Mouse (Mus musculus) olfactory bulb, adult 2 months (tissue): ENCODE results near the gene Xylt2. TPM values are rescaled to one million over a fixed set of nuclear protein-coding genes. Genes with fewer than 3 reads are reported as not detected.
"Not testable (repeated sequence)": the region's sequence is repeated elsewhere in the genome, so short reads cannot be mapped to it uniquely, and the experiment has no call there.

Source experiments
- H3K27ac ChIP-seq: fragments of 200-500 bp; 2 replicates; pipeline ENCODE4 v1.5.1; 2012; ENCODE audit warnings: low read depth, low read length; ENCODE audit not compliant: insufficient read depth
- H3K4me1 ChIP-seq: fragments of 200-500 bp; 2 replicates; pipeline ENCODE4 v1.6.1; 2012; ENCODE audit warnings: low read length; ENCODE audit not compliant: control insufficient read depth, insufficient read depth
- H3K4me3 ChIP-seq: fragments of 200-500 bp; 2 replicates; pipeline ENCODE4 v1.5.1; 2012; ENCODE audit warnings: mild to moderate bottlenecking, low read depth, low read length, moderate library complexity; ENCODE audit not compliant: insufficient read depth
- CTCF ChIP-seq: fragments of 200-500 bp; IDR thresholded peaks from 2 replicates; pipeline ENCODE4 v1.5.1; 2012; ENCODE audit warnings: low read depth, mild to moderate bottlenecking, low read length, moderate library complexity; ENCODE audit not compliant: insufficient read depth
- POLR2A ChIP-seq: fragments of 200-500 bp; IDR thresholded peaks from 2 replicates; pipeline ENCODE4 v1.6.1; 2012; ENCODE audit warnings: mild to moderate bottlenecking, low read depth, low read length, moderate library complexity; ENCODE audit not compliant: insufficient read depth
- WGBS: fragments of 180-500 bp; shearing (Covaris S2); methylation state at CpG from one replicate; pipeline ENCODE4 v1.1.7; 2018; 5-methylcytosine and 5-hydroxymethylcytosine counted together
- polyA plus RNA-seq: library from polyadenylated mRNA; stranded (reverse); fragments of >200 nt; gene quantifications from 2 replicates; pipeline ENCODE4 v1.2.4, GENCODE M21; 2012; ENCODE audit warnings: low replicate concordance; ENCODE audit not compliant: missing spikeins, insufficient read depth, insufficient read length

Xylt2 gene
- polyA plus RNA-seq, 1 experiment = not detected

DNA sequence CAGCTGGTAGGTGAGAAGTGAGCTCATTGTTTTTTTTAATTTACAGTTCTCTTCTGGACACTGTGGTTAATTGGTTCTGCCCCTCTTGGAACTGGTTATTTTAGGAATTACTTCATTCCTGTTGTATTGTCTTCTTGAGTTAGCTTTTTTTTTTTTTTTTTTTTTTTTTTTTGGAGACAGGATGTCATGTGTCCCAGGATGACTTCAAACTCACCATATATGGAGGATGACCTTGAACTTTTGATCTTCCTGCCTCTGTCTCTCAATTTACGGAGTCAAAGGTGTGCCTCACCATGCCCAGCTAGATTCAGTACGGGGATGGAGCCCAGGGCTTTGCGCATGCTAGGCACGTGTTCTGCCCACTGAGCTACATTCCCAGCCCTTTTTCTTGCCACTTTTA lies 4.3 kb upstream of the Xylt2 start:
- Histone ChIP-seq H3K4me3 (no peak overlapping the region), H3K27ac (no peak overlapping the region), H3K4me1 (peaks cover 5% of the 10 kb centered on the region)
- TF ChIP-seq POLR2A (no peak), CTCF (no peak)
- WGBS = 94% methylated on average over 4 of the region's 4 CpGs

GRCm38 (mm10) chr11:94680639-94681038 lies 3.3 kb upstream of the Xylt2 start:
- H3K27ac ChIP-seq = no peak overlapping the region
- peaks cover 15% of the 10 kb centered on the region for H3K4me1 ChIP-seq
- TF ChIP-seq CTCF (no peak), POLR2A (no peak)
- no peak overlapping the region for H3K4me3 ChIP-seq

DNA sequence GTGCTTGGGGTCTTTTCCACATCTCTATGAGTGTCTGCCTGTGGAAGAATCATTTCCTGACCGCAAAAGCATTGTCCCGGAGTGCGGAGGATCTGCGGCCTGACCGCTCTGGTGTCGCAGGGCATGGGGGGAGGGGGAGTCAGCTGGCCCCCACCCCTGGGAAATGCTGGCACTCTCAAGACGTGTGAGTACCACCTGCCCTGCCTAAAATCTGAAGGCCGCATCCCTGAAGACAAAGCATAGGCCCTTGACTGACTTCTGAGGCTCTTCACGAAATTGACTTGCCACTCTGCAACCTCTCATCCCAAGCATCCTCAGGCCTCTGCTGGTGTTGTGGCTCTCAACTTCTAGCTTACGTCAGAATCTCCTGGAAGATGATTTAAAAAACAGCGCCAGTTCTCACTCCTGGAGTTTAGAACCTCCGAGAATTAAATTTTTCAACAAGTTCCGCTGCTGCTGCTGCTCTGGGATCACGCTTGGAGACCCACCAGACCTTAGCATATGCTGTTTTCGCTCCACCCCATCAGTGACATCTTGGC lies 361 bp upstream of the Xylt2 start:
- TF ChIP-seq POLR2A (no peak), CTCF (no peak)
- H3K27ac ChIP-seq = no peak overlapping the region
- 20% methylated on average over 15 of the region's 15 CpGs for WGBS
- H3K4me3 ChIP-seq = peak overlapping the region; percentile 88
- peaks cover 31% of the 10 kb centered on the region for H3K4me1 ChIP-seq

DNA sequence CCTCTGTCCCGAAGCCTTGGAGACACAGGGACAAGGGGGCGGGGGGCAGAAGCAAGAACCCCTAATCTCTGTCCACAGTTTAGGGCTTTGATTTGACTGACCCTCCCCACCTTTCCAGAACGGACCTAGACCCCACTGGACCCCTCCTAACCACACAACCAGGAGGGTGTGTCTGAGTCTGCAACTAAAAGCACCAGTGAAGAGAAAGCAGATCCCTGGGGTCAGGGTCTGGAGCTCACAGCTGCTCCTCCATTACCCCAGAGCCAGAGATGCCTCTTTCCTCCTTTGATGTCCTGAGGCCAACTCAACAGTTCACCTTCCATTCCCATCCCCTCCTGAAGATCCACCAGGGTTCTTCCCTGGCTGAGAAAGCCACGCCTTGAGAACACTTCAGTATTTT lies 1.0 kb downstream of the Xylt2 start:
- WGBS = 40% methylated on average over 4 of the region's 4 CpGs
- peaks cover 31% of the 10 kb centered on the region for H3K4me1 ChIP-seq

DNA sequence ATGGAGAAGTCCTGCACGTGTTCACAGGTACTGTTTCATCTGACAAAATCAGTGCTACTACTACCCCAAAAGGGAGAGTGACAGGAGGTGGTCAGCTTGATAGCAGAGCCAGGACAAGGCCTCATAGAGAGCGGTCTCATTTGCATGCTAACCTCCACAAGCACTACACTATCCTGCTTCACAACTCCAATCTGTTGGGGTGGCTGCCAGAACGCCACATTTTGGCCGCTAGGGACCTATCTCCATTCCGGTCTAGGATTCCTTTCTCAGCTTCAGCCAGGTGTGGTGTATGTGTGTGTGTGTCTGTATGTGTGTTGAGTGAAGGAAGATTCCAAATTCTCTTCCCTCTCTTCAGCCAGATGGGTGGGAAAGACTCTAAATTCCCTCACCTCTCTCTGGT lies 1.9 kb downstream of the Xylt2 start:
- WGBS = 79% methylated on average over 5 of the region's 5 CpGs
- Histone ChIP-seq H3K27ac (no peak overlapping the region), H3K4me3 (no peak overlapping the region), H3K4me1 (peaks cover 31% of the 10 kb centered on the region)
- TF ChIP-seq POLR2A (no peak), CTCF (no peak)

More for the DNA sequence above, 1.0 kb downstream of the Xylt2 start:
- Histone ChIP-seq H3K27ac (no peak overlapping the region), H3K4me3 (peak overlapping the region; percentile 88)
- no peak for TF ChIP-seq POLR2A

- WGBS = 74% methylated on average over 5 of the region's 5 CpGs
- H3K4me3 ChIP-seq = no peak overlapping the region
- TF ChIP-seq POLR2A (no peak), CTCF (no peak)
- no peak overlapping the region for H3K27ac ChIP-seq
- peaks cover 31% of the 10 kb centered on the region for H3K4me1 ChIP-seq
Observed at GRCm38 (mm10) chr11:94674984-94675383, 2.3 kb downstream of the Xylt2 start.

DNA sequence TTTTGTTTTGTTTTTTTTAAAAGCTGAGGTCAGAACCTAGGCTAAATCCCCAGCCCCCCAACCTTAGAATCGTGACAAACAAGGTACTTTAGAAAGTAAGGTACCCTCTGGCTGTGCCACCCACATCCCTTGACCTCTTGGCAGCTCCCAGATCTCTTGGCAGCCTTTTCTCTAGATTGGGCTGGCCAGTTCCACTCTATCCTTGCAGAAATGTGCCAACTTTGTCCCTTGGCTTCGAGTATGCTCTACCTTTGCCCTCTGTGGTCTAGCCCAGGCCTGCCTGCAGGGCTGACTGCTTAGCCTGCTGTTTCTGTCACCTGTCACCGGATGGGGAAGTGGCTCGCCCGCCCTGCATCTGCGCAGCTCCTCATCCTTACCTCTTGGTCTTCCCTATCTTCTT lies 12.0 kb downstream of the Xylt2 start:
- 83% methylated on average over 6 of the region's 6 CpGs for WGBS
- Histone ChIP-seq H3K27ac (no peak overlapping the region), H3K4me3 (no peak overlapping the region), H3K4me1 (no peaks in the 10 kb centered on the region)
- no peak for TF ChIP-seq POLR2A
- TF ChIP-seq CTCF = no peak

DNA sequence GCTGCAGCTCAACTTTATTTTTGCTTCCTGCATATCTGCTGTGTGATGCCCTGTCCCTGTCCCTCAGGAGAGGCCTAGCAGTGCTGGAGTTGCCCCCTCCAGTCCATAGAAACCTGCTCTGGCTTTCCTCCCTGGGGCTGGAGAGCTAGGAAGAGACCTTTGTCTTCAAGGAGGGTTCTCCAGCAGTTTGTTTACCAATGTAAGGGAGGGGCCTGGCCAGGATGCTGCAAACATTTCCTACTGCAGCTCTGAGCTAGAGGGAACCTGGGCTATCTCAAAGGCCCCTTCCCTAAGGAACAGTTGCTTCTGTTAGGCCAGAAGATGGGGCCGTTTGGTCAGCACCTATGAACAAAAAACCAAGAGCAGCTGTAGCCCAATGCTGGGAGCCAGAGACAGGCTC lies 16.0 kb downstream of the Xylt2 start:
- no peak overlapping the region for H3K27ac ChIP-seq
- H3K4me3 ChIP-seq = no peak overlapping the region
- H3K4me1 ChIP-seq = peaks cover 6% of the 10 kb centered on the region; the same call in 1 of the 2 replicates
- WGBS = 68% methylated on average over 1 of the region's 1 CpGs
- no peak for TF ChIP-seq POLR2A

DNA sequence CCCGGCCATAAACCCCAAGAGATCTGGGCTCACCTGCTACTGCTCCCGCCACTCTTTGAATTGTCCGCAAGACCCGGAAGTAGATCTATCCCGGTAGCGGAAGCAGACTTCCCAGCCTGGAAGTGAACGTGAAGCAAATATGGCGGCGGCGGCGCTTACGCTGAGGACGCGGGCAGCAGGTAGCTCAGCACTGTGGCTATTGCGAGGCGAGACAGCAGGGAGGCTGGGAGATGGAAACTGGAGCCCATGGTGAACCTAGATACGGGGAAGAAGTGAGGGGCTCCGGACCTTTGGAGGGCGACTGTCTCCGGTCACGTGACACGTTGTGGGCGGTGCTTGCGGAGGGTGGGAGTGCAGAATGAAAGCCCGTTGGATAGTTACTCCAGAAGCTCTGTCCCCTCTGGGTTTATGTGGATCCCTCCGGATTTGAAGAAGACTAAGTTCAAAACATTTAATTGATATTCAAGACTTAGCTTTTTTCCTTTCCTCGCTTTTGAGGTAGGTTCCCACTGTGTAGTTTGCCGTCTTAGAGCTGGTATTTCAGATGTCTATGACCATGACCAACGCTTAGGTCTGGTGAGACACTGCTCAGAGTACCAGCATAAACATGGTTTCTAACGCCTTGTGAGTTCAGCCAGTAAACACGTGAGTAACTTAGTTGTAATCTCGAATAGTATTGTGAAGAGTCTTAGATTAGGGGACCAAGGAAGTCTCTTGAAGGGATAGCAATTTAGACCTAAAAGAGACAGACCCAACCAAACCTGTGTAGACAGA lies 23.5 kb downstream of the Xylt2 start, which contains the start of the genes Mrpl27 and Eme1:
Gene Mrpl27 (plus strand): TSS at position 105 of the 774 bp plus-strand sequence.
Gene Eme1 (minus strand): TSS at position 302 of the 774 bp plus-strand sequence.
- Histone ChIP-seq H3K4me3 (peak within 1 kb of the TSS; percentile 83), H3K27ac (peak within 1 kb of the TSS; percentile 99), H3K4me1 (peaks cover 10% of the 10 kb centered on the region)
- TF ChIP-seq POLR2A = peak; percentile 57
- no peak for TF ChIP-seq CTCF
- WGBS = under 1% methylated on average over 32 of the region's 32 CpGs

DNA sequence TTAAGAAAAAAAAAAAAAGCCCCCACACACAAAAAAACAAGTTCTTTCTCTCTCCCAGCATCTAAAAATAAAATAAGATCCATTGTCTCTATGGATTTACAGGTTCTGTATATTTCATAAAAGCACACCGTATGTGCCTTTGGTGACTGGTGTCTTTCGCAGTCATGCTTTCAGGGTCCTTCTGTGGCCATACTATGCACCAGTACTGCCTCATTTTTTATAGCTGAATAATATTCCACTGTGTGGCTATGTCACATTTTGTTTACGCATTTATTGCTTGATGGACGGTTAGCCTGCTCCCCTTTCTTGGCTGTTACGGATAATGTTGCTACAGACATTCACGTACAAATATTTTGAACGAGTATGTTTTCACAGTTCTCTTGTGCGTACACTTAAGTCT lies 24.3 kb downstream of the Xylt2 start:
- TF ChIP-seq CTCF (no peak), POLR2A (no peak)
- 48% methylated on average over 8 of the region's 8 CpGs for WGBS
- Histone ChIP-seq H3K4me3 (no peak overlapping the region), H3K27ac (no peak overlapping the region), H3K4me1 (peaks cover 10% of the 10 kb centered on the region)

GRCm38 (mm10) chr11:94651241-94651640 lies 26.1 kb downstream of the Xylt2 start:
- not testable (repeated sequence) for H3K27ac ChIP-seq, H3K4me3 ChIP-seq, H3K4me1 ChIP-seq
- 98% methylated on average over 7 of the region's 7 CpGs for WGBS
